Mouse (Mus musculus): ENCODE results near the gene Hsd17b14.

Gene Hsd17b14

DNA sequence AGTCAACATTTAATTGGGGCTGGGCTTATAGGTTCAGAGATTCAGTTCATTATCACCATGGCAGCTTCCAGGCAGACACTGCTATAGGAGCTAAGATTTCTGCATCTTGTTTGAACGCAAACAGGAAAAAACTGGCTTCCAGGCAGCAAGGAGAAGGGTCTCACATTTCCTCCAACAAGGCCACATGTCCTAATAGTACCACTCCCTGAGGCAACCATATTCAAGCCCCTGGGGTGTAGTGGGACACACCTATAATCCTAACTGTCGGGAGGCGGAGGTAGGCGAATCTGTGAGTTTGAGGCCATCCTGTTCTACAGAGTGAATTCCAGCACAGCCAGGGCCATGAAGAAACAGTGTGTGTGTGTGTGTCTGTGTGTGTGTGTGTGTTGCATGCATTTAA, 40.5 kb downstream of the Hsd17b14 start:
- in situ Hi-C loops (cut with MboI, MseI) = no loop called here

DNA sequence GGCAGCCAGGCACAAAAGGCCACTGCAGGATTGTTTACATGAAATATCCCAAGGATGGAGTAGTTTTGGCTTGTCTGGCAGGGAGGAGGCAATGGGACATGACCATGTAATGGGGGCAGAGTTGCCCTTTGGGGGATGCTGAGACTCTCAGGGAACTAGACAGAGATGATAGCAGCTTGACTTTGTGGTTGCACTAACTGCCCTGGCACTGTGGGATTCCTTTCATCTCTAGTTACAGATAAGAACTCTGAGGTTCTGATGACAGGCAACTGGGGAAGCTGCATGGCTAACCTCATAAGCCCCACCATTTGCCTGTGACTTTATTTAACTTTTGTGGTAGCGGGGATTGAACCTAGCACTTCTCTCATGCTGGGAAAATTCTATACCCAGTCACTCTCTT, 41.4 kb downstream of the Hsd17b14 start:
- in situ Hi-C loops (cut with MboI, MseI) = no loop called here

DNA sequence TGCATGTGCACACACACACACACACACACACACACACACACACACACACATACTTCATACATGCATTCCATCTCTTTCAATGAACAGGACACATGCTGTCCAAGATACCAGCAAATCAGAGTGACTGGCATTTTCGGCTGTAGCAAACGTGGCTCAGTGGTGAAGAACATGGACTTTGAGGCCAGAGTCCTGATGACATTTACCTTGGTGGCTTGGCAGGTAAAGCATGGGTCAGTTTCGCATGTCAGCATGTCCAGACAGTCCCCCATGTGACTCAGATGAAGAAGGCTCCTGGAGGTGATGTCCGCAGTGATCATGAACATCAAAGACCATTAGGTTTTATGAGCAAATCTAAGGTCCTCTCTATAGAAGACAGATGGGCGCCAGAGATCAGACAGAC, 42.3 kb downstream of the Hsd17b14 start:
- in situ Hi-C loops (cut with MboI, MseI) = no loop called here

DNA sequence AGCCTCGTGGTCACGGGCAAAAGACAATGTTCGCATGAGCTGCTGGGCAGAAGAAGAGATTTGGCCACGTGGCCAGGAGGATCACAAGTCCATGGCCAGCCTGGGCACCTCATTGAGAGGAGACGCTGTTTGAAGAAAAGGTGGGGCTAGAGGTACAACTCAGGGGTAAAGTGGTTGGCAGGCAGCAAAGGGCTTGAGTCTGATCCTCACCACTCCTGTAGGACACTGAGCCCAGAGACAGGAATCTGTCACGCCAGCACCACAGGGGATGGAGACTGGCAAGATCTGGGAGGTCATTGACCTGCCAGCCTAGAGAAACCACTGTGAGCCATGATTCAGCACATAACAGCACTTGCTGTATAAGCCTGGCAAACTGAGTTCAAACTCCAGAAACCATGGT, 42.8 kb downstream of the Hsd17b14 start:
- in situ Hi-C loops (cut with MboI, MseI) = no loop called here

DNA sequence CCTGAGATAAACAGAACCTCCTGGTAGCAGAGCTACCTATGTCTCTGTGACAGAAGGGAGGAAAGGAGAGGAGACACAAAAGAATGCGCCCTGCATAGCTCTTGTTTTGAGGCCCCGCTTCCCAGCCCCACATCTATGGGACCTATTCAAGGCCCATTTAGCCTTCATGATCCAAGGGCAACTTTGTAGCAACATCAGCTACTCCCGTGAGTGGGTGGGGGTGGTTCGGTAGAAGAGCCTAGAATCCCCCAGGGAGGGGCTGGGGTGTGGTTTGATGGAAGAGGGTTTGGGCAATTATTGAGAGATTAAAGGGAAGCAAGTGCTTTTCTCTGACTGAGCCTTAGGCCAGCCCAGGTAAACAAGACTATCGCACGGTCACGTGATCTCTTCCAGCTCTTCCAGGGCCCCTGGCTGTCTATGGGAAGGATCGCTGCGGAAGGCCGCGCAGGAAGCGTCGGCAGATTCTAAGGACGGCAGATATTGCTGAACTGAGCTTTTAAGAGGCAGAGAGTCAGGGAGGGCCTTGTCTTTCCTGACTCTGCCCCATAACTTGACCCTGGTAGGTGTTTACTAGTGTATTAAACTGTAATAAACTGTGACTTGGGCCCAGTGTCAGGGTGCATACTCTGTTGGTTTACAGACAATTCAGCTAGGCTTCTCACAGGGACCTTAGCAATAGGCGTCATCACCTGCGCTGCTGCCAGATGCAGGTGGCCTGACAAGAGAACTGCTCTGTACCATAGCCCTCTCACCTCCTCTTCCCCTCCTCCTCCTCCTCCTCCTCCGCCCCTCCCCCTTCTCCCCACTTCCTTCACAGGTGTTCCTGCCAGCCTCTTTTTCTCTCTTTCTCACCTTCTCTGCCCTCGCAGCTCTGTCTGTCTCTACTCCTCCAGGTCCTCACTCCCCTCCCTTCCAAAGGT, 44.5 kb downstream of the Hsd17b14 start:
- in situ Hi-C loops (cut with MboI, MseI) = no loop called here

DNA sequence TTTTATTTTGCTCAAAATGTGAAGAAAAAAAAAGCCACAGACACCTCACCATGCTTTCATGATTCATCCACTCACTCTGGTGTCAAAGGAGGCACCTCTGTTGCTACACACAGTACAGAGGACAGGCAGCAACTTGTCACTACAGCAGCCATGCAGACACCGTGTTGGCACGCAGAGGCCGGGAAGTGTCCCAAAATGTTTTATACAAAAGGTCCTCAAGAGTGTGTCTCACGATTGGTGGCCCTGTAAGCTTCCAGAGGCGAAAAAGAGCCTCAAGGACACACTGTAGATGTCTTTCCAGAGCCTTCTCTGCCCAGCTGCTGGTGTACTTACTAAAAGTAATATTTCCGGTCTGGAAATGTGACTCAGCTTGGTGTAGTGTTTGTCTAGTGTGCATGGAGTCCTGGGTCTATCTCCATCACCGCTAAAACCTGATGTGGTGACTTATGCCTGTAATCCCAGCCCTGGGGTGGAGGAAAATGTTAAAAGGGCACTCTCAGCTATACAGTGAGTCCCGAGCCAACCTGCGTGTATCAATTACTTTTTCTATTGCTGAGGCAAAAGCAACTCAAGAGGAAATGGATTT, 51.1 kb downstream of the Hsd17b14 start:
- in situ Hi-C loops (cut with MboI, MseI) = no loop called here

DNA sequence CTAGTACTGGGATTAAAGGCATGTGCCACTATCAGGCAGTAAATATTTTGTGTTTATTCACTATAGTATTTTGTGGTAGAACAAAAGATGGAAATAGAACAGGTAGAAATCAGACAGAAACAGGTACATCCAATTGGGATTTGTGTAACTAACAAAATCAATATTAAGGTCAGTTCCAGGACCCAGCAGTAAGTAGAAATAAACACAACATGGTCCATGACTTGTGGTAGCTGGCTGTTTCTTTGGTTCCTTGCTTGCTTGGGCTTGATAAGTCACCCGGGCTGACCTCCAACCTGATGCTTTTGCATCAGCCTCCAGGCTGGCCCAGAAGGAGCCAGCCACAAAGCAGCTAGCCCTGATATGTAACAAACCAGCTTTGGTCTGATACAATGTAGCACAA, 54.8 kb downstream of the Hsd17b14 start:
- in situ Hi-C loops (cut with MboI, MseI) = no loop called here

DNA sequence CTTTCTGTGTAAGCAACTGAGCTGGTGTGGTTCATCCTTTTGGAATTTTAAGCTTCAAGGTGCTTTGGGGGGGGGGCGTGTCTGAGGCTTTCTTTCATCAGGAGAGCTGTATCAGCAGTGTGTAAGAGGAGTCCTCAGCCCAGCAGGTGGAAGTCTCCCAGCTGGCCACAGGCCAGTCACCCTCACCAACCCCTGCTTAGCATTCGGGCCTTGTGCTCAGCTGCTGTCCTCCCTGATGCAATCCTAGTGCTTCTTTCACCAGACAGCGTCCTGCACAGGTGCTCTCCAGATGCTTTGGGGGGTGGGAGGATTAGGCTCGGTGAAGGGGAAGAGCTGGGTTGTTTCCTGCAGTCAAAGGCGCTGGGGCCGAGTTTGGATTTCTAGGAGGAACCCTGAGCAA, 61.6 kb downstream of the Hsd17b14 start:
- in situ Hi-C loops (cut with MboI, MseI) = no loop called here

DNA sequence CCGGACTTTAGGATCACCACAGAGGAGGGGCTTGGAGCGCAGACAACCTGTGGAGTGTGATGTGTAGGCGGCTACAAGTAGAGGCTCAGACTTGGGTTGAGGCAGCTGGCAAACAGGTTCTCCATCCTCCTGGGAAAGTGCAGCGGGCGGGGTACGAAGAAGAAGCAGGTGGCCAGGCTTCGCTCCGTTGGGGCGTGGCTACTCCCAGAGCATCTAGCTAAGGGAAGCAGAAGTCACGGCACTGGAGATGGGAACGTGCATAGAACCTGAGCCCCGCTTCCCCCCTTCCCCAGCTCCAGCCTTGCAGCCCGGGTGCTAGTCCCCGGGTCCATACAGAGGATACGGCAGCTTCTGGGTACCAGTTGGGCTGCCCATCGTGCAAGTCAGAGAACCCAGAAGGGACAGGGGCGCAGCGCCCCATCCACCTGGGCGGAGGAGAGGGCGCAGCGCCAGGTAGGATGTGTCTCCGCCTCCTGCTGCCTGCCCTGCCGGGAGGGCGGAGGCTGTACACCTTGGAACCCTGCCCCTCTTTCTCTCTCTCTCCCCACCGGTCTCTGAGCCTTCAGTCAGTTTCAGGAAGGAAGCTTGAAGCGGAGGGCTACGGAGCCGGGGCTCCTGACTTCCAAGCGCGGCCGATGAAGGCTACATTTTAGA, 62.5 kb downstream of the Hsd17b14 start, which contains the start of gene Fut1:
TSS of gene Fut1 (plus strand) at position 248 of the 654 bp plus-strand sequence.
- in situ Hi-C loops (cut with MboI, MseI) = no loop called here

All from T-helper 17 cell (primary cell).